Mouse (Mus musculus): ENCODE data around the gene Slc25a18. TPM values are rescaled to one million over a fixed set of nuclear protein-coding genes. Genes with fewer than 3 reads are reported as not detected.
"Not testable (repeated sequence)": the region's sequence is repeated elsewhere in the genome, so short reads cannot be mapped to it uniquely, and the experiment has no call there.

Gene Slc25a18
- polyA plus RNA-seq, 1 experiment from 2014 or later: 0.07 TPM

DNA sequence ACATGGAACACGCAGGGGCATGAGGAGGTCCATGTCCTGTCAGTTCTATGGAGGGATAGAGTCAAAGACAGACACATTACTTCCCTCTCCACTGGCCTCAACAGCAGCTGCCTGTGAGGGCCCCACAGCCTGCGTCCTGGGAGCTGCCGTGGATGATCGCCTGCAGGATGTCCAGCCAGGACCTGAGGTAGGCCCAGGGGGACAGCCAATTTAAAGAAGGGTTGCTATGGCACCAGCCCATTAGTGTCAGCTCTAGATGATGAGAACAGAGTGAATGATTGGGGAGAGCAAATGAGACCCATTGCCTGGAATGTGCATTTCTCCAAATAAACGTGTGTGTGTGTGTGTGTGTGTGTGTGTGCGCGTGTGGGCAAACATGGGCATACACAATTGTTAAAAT, 11.0 kb downstream of the Slc25a18 start:
- Histone ChIP-seq H3K27ac (no peak overlapping the region), H3K4me3 (ENCODE audit: inconsistent target) (no peak overlapping the region), H3K36me3 (ENCODE audit: inconsistent target) (no peaks in the 10 kb centered on the region; the same call in 1 of the 2 replicates), H3K79me2 (ENCODE audit: inconsistent target) (no peaks in the 10 kb centered on the region)
- WGBS (ENCODE audit: missing documents): 93% methylated on average over 7 of the region's 7 CpGs

DNA sequence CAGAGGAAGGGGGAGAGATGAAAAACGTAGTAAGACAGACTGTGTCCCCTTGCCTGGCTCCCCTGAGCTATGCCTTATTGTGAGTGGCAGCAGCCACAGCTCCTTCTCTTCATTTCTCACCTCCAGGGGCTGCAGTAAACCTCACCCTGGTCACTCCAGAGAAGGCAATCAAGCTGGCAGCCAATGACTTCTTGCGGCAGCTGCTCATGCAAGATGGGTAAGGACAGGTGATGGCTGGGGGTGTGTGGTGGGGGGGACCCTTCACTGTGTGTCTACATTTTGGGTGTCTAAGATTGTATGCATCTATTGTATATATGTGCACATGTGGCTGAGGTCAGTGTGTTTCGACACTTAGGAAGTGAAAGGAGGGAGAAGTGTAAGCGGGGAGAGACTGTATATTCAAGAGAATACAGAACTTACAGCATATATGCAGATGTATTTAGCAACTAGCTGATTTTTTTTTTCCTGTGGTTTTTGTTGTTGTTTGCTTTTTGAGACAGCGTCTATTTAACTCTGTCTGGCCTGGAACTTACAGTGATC, 14.8 kb downstream of the Slc25a18 start:
- Histone ChIP-seq H3K79me2 (ENCODE audit: inconsistent target) (no peaks in the 10 kb centered on the region), H3K27ac (peak overlapping the region; percentile 70), H3K36me3 (ENCODE audit: inconsistent target) (peaks cover 12% of the 10 kb centered on the region), H3K4me3 (ENCODE audit: inconsistent target) (no peak overlapping the region)
- 30% methylated on average over 5 of the region's 5 CpGs for WGBS (ENCODE audit: missing documents)

DNA sequence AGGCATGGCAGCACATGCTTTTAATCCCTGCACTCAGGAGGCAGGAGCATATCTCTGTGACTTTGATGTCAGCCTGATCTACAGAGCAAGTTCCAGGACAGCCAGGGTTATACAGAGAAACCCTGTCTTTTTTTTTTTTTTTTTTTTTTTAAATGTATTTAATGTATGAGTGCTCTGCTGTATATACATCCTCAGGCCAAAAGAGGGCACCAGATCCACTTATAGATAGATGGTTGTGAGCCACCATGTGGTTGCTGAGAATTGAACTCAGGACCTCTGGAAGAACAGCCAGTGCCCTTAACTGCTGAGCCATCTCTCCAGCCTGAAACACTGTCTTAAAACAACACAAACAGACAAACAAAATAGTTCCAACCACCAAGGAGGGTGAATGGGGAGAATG, 15.5 kb downstream of the Slc25a18 start:
- H3K36me3 ChIP-seq (ENCODE audit: inconsistent target): peaks cover 18% of the 10 kb centered on the region
- no peaks in the 10 kb centered on the region for H3K79me2 ChIP-seq (ENCODE audit: inconsistent target)
- peak overlapping the region; percentile 70 for H3K27ac ChIP-seq
- H3K4me3 ChIP-seq (ENCODE audit: inconsistent target): no peak overlapping the region

DNA sequence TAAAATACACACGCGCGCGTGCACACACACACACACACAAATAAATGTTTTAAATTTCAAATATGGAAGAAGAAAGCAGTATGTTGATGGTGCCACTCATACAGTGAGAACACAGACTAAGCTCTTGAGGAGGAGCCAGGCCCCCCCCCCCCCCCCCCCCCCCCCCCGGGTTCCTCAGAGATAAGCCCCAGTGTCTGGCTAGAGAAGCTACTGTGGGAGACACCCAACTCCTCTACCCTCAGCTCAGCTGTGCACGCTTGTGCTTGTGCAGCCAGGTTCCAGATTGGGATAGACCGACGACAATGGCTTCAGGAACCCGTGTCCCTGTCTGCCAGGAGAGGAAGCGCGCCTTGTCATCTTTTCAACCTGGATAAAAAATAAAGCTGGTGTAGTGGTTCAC, 16.8 kb downstream of the Slc25a18 start:
- H3K27ac ChIP-seq: no peak overlapping the region
- H3K4me3 ChIP-seq (ENCODE audit: inconsistent target): no peak overlapping the region
- H3K36me3 ChIP-seq (ENCODE audit: inconsistent target): peaks cover 31% of the 10 kb centered on the region
- 91% methylated on average over 10 of the region's 11 CpGs for WGBS (ENCODE audit: missing documents)
- H3K79me2 ChIP-seq (ENCODE audit: inconsistent target): no peaks in the 10 kb centered on the region; the same call in 1 of the 2 replicates

DNA sequence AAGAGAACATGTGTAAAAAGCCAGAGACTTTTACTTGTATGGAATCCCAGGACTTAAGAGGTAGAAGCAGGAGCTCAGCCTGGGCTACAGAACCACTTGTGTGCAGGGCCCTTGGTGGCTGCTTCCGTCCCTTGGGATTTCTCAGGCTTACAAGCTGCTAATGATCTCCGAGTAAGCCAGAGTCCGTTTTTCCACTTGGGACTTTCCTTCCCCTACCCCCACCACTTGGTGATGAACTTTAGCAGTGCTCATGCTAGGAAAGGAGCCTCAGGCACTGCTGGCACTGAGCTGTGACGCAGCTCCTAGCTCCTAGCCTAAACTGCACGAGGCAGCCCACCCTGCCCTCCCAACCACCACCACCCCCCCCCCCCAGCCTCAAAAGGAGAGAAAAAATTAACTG, 17.3 kb downstream of the Slc25a18 start:
- Histone ChIP-seq H3K27ac (no peak overlapping the region), H3K36me3 (ENCODE audit: inconsistent target) (peaks cover 32% of the 10 kb centered on the region), H3K79me2 (ENCODE audit: inconsistent target) (no peaks in the 10 kb centered on the region; the same call in 1 of the 2 replicates), H3K4me3 (ENCODE audit: inconsistent target) (no peak overlapping the region)
- 88% methylated on average over 5 of the region's 5 CpGs for WGBS (ENCODE audit: missing documents)

DNA sequence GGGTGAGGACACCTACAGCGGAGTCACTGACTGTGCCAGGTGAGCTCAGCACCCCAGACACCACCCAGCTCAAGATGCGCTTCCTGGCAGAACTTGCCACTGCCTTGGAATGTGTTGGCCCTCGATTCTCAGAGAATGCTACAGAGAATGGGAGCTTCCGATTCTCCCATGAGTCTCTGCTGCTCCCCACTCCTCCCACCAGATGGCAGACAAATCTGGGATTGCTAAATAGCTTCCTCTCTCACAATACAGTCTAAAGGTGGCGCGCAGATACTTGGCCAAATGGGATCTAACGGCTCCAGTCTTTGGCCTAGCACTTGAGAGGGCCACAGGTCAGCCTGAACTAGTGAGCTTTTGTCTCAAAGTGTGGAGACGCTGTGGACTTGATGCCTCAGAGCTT, 19.6 kb downstream of the Slc25a18 start:
- Histone ChIP-seq H3K36me3 (ENCODE audit: inconsistent target) (peaks cover 51% of the 10 kb centered on the region), H3K4me3 (ENCODE audit: inconsistent target) (no peak overlapping the region), H3K79me2 (ENCODE audit: inconsistent target) (peaks cover 2% of the 10 kb centered on the region; the same call in 1 of the 2 replicates), H3K27ac (no peak overlapping the region)
- WGBS (ENCODE audit: missing documents): 90% methylated on average over 8 of the region's 8 CpGs

DNA sequence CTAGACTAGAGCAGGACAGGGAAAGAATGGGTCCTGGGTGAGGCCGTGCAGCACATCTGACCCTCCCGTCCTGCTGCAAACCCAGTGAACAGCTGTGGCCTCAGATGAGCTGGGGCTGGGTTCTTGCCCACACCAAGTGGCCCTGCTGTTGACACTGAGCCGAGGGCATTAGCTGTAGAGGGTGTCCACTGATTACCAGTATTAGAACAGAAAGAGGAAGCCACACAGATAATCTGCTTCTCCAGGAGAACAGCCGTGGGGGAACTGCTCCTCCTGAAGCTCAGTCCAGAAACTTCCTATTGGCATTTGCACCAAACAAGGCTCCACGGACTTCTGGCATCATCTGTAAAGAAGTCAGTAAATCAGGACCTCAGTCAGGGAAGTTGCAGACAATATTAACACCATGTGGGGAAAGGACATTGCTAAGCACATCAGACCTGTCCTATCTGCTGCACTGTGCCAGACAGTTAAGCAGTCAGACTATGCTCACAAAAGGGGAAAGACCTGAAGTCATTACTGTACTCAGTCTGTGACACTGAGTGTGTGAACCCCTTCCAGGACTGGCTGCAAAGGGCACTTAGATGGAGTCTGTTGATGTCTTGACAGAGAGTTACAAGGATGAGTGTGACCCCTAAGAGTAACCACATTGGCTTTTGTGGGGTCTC, 22.2 kb downstream of the Slc25a18 start:
- 56% methylated on average over 4 of the region's 5 CpGs for WGBS (ENCODE audit: missing documents)
- Histone ChIP-seq H3K79me2 (ENCODE audit: inconsistent target) (peaks cover 28% of the 10 kb centered on the region; the same call in 1 of the 2 replicates), H3K4me3 (ENCODE audit: inconsistent target) (no peak overlapping the region), H3K36me3 (ENCODE audit: inconsistent target) (peaks cover 76% of the 10 kb centered on the region), H3K27ac (peak overlapping the region; percentile 44)

DNA sequence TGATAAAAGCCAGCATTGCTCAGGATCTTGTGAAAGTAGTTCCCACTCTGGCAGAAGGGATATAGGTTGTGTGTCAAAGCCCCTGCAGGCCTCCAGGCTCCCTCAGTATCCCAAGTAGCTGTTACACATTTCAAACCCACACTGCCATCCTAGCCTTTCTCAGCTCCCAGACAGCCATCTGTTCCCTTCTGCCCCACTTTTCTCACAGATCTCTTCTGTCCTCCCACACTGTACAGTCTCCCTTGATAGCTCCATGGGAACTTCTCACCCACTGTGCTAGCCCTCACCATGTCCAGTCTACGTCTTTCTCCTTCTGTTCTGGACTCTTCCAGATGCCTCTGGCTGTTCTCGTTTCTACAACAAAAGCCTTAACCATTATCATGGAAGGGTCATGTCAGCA, 22.7 kb downstream of the Slc25a18 start:
- Histone ChIP-seq H3K4me3 (ENCODE audit: inconsistent target) (no peak overlapping the region), H3K36me3 (ENCODE audit: inconsistent target) (peaks cover 81% of the 10 kb centered on the region), H3K27ac (peak overlapping the region; percentile 44; the same call in 1 of the 2 replicates), H3K79me2 (ENCODE audit: inconsistent target) (peaks cover 34% of the 10 kb centered on the region; the same call in 1 of the 2 replicates)
- WGBS (ENCODE audit: missing documents): 93% methylated on average over 2 of the region's 2 CpGs

DNA sequence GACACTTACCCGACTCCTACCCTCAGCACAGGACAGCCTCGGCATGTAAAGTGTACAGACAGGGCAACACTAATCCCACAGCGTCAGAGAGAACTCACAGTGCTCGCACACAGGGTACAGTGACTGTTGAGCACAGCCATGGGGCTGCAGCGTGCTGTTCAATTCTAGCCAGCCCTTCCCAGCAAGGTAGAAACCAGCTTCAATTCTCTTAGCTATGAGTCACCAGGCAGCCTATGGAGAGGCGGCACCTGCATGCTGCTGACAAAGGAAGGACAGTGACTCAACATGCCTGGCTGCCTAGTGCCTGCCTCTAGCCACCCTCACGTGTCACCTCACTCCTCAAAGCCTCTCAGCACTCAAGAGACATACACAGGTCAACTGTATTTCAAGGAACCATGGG, 24.6 kb downstream of the Slc25a18 start:
- 91% methylated on average over 7 of the region's 7 CpGs for WGBS (ENCODE audit: missing documents)
- Histone ChIP-seq H3K79me2 (ENCODE audit: inconsistent target) (peaks cover 53% of the 10 kb centered on the region), H3K36me3 (ENCODE audit: inconsistent target) (peaks cover 89% of the 10 kb centered on the region), H3K4me3 (ENCODE audit: inconsistent target) (no peak overlapping the region), H3K27ac (no peak overlapping the region)

DNA sequence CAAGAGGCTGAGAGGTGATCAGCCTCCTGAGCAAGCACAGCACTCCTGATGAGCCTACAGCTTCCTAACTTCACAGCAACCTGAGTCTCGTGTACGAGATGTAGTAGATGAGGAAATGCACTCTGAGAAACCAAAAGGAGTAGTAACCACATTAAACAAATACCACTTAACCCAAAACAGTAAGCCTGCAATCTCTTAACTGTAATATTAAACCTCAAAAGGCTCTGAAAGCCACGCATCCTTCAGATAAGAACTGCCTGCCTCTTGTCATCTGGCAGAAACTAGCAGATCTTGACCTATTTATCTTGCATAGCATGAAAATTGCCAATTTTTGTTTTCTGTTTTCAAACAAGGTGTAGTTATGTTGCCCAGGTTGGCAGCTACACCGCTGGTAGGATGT, 25.5 kb downstream of the Slc25a18 start:
- H3K36me3 ChIP-seq (ENCODE audit: inconsistent target): peaks cover 90% of the 10 kb centered on the region
- WGBS (ENCODE audit: missing documents): 77% methylated on average over 4 of the region's 4 CpGs
- H3K79me2 ChIP-seq (ENCODE audit: inconsistent target): peaks cover 62% of the 10 kb centered on the region
- H3K4me3 ChIP-seq (ENCODE audit: inconsistent target): no peak overlapping the region
- H3K27ac ChIP-seq: no peak overlapping the region

DNA sequence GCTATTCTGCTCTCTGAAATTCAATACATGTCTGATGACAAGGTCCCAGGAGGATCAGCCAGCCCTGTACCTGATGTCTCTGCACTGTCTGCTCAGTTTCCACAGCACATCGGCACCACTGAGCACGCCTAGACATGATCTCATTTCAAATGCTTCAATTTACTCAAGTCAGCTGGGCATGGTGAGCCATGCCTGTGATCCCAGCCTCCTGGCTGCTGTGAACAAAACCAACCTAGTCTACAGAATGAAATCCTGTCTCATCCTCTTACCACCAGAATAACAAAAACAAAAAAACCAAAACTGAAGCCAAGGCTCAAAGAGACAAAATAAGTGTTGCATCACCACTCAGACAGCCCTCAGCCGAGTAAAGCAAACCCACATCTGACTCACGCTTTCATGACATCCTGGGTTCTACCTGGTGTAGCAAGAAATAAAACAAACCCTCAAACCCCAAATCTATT, 26.2 kb downstream of the Slc25a18 start:
- WGBS (ENCODE audit: missing documents): 67% methylated on average over 4 of the region's 4 CpGs
- H3K4me3 ChIP-seq (ENCODE audit: inconsistent target): no peak overlapping the region
- no peak overlapping the region for H3K27ac ChIP-seq
- H3K79me2 ChIP-seq (ENCODE audit: inconsistent target): peaks cover 69% of the 10 kb centered on the region
- peaks cover 90% of the 10 kb centered on the region for H3K36me3 ChIP-seq (ENCODE audit: inconsistent target)

DNA sequence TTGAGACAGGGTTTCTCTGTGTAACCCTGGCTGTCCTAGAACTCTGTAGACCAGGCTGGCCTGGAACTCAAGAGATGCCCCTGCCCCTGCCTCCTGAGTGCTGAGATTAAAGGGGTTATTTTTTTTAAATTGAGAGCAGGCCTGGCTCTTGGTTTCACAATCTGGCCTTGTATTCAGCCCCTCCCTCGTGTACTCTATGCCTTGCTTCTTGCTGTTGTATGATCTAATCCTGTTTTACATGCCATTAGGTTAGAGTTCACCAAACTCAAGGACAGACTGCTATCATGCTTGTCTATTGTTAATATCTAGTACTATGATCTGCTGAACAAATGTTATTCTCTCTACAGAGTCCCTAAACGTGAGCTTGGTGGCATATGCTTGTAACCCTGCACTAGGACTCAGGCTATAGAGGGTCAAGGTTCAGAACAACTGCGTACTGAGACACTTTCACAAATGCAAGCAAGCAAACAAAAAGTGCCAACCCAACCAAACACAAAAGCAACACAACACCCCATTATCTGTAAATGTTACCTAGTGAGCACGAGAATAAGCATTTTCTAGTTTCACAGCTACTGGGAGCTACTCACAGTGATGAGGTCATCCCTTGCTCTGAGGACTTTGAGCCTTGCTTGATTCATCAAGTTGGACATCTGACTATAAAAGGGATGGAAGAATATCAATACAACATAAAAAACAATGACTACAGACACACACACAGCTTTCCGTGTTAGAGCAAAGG, 33.8 kb downstream of the Slc25a18 start:
- Histone ChIP-seq H3K4me3 (ENCODE audit: inconsistent target) (no peak overlapping the region), H3K79me2 (ENCODE audit: inconsistent target) (peaks cover 100% of the 10 kb centered on the region), H3K36me3 (ENCODE audit: inconsistent target) (peaks cover 89% of the 10 kb centered on the region), H3K27ac (no peak overlapping the region)
- WGBS (ENCODE audit: missing documents): 94% methylated on average over 5 of the region's 5 CpGs

DNA sequence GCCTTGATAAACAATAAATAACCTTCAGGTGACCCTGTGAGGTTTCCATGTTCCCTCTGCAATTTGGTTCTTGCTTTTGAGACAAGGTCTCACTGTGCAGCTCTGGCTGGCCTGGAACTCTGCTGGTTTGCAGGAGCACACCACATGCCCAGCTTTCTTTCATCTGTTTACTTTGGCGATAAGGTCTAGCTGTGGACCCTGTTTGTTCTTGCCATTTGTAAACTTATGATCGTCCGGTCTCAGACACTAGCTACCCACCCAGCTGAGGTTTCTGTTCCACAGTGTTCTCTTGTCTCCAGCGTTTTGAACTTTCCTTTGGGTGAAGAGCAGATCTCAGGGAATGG, 34.3 kb downstream of the Slc25a18 start:
- no peak overlapping the region for H3K27ac ChIP-seq
- WGBS (ENCODE audit: missing documents): 91% methylated on average over 4 of the region's 4 CpGs

DNA sequence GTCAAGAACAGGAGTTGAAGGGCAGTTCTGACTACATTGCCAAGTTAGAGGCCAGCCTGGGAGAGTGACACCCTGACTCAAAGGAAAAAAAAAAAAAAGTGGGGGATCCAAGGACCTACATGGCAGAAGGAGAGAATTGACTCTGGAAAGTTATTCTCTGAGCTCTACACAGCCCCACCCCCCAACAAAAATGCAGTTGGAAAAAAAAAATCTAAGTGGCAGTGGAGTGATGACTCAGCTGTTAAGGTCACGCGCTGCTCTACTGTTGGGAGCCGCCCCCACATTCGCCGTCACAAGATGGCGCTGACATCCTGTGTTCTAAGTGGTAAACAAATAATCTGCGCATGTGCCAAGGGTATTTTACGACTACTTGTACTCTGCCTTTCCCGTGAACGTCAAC, 38.6 kb downstream of the Slc25a18 start:
- WGBS (ENCODE audit: missing documents): 100% methylated on average over 3 of the region's 10 CpGs
- Histone ChIP-seq H3K79me2 (ENCODE audit: inconsistent target) (peaks cover 55% of the 10 kb centered on the region), H3K36me3 (ENCODE audit: inconsistent target) (peaks cover 45% of the 10 kb centered on the region)
- H3K4me3 ChIP-seq (ENCODE audit: inconsistent target); H3K27ac ChIP-seq: not testable (repeated sequence)

More for the DNA sequence above, 34.3 kb downstream of the Slc25a18 start:
- H3K4me3 ChIP-seq (ENCODE audit: inconsistent target): no peak overlapping the region
- H3K36me3 ChIP-seq (ENCODE audit: inconsistent target): peaks cover 83% of the 10 kb centered on the region
- H3K79me2 ChIP-seq (ENCODE audit: inconsistent target): peaks cover 97% of the 10 kb centered on the region

DNA sequence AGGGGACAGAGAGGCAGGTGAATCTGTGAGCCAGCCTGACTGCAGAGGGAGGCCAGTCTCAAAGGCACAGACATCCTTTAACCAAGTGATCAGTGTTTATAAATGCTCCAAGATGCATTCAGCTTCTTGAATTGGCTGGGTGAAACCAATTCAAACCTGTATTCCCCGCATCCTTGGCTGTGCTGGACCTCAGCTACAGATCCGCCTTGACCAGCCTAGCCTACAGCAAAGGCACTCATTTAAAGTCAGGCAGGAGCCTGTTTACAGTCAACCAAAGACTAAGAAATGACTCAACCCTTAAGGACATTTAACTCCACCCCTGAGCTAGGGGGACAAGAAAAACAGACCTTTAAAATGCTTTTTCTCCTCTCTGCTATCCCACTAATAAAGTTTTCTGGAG, 45.9 kb downstream of the Slc25a18 start:
- Histone ChIP-seq H3K4me3 (ENCODE audit: inconsistent target) (no peak overlapping the region; the same call in 1 of the 2 replicates), H3K36me3 (ENCODE audit: inconsistent target) (peaks cover 25% of the 10 kb centered on the region), H3K79me2 (ENCODE audit: inconsistent target) (peaks cover 56% of the 10 kb centered on the region), H3K27ac (peak overlapping the region; percentile 88; the same call in 1 of the 2 replicates)
- 95% methylated on average over 2 of the region's 2 CpGs for WGBS (ENCODE audit: missing documents)
